Mouse (Mus musculus): ENCODE data around the gene Ctf2. TPM values are rescaled to one million over a fixed set of nuclear protein-coding genes. Genes with fewer than 3 reads are reported as not detected.

The Ctf2 gene
- polyA plus RNA-seq, 1 experiment from 2014 or later, result 0.33 TPM

DNA sequence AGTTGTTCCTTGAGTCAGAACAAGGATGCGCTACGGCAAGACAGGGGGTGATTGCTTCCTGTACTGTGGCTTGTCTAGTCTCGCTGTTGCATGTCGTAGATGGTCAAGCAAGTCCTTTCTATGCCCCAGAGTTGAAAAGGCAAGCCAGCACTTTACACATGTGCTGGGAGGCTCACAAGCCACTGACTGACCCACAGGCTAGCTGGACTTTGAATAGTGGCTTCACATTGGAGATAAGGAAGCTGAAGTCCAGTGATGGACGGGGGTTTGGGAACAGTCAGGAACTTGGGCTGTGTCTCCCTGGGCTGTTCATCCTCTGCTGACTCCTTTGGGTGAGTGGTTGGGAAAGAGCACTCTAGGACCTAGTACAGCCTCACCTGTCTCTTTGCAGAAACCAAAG is 19.7 kb upstream of the Ctf2 start:
- 95% methylated on average over 5 of the region's 5 CpGs for WGBS
- Histone ChIP-seq H3K9me3 (no peaks in the 10 kb centered on the region), H3K4me3 (no peak overlapping the region), H3K27me3 (ENCODE audit: poor library complexity, severe bottlenecking) (no peaks in the 10 kb centered on the region), H3K27ac (no peak overlapping the region), H3K4me1 (peaks cover 23% of the 10 kb centered on the region), H3K36me3 (replicated peaks) (peaks cover 90% of the 10 kb centered on the region)
- no peak for DNase-seq (ENCODE audit: extremely low spot score, low spot score)

DNA sequence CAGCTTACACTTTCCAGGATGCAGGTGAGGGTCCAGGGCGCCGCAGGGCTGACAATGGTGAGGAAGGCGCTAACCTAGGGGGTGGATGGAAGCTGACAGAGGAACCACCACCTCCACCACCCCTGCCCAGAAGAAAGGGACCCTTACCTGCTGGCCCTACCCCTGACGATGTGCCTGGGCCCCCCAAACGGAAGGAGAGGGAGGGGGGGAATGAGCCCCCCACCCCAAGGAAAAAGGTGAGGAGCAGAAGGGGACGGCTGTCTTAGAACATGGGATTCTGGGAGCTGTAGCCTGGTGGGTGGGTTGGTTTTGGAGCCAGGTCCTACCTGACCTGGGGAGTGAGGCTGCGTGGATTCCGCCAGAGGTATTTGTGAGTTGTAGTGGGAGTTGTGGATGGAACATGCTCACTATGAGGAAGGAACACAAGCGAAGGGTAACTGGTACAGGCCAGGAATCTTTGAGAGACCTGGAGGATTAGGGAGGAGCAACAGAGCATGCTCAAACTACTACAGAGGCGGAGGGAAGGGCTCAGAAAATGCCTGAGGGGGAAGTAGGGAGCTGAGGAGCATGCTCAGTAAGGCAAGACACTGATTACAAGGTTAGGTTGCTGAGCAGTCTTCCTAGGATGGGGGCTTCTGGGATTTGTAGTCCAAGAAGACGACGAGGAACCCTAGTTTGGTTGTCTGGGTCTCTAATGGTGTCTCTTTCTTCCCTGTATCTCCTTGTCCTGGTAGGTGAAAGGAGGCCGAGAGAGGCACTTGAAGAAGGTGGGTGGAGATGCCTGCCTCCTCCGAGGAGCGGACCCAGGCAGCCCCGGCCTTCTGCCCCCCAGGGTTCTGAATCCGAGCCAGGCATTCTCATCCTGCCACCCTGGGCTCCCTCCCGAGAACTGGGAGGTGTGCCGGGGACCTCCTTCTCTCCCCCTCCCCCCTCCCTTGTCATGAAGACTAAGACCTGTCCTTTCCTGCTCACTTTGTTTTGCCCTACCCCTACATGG is 18.5 kb upstream of the Ctf2 start:
- Histone ChIP-seq H3K27ac (0 out of 2 replicates have a peak overlapping the region, but pooled peaks have one; percentile 26), H3K4me3 (no peak overlapping the region), H3K27me3 (ENCODE audit: poor library complexity, severe bottlenecking) (no peaks in the 10 kb centered on the region), H3K36me3 (replicated peaks) (peaks cover 78% of the 10 kb centered on the region), H3K9me3 (no peaks in the 10 kb centered on the region), H3K4me1 (peaks cover 23% of the 10 kb centered on the region)
- no peak for DNase-seq (ENCODE audit: extremely low spot score, low spot score)
- 88% methylated on average over 19 of the region's 19 CpGs for WGBS

DNA sequence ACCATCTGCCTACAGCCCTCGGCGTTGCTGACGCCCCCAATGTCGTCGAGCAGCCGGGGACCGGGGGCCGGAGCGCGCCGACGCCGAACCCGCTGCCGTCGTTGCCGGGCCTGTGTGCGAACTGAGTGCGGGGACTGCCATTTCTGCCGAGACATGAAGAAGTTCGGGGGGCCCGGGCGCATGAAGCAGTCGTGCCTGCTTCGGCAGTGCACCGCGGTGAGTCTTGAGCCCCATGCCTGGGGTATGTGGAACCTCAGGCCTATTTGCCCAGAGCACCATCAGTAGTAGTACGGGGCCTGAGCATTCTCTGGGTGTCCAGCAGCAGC is 16.2 kb upstream of the Ctf2 start:
- WGBS, result 93% methylated on average over 28 of the region's 28 CpGs
- Histone ChIP-seq H3K9me3 (no peaks in the 10 kb centered on the region), H3K27ac (peak overlapping the region; percentile 97), H3K4me1 (peaks cover 35% of the 10 kb centered on the region), H3K4me3 (peak overlapping the region; percentile 71), H3K36me3 (replicated peaks) (peaks cover 56% of the 10 kb centered on the region), H3K27me3 (ENCODE audit: poor library complexity, severe bottlenecking) (no peaks in the 10 kb centered on the region)
- no peak for DNase-seq (ENCODE audit: extremely low spot score, low spot score)

DNA sequence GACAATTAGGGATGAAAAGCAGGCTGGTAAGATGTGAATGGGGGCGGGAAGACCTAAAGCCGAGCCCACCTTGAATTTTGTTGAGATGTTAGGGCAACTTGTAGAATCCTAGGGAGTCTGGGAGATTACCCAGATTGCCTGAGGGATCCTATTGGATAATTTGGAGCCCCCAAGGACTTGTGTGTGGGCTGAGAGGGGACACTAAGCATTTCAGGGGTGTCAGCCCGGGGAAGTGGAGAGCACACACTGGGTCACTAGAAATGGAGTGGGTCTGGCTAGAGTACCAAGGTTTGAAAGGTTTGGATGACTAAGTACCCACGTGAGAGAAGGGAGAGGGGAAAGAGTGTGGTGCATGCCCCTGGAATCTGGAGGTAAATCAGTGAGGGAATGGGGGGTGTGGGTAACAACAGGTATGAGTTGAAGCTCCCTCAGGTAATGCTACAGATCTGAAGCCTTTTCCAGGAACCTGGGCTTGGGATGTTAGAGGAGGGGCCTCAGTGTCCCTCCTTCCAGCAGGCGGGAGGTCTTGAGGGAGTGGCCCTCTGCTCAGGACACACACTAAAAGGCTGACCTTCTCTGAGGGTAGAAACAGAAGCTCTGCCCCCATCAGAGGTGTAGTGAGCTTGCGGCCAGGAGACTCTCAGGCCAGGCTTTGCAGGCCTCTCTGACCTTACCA is 15.7 kb upstream of the Ctf2 start:
- no peak for DNase-seq (ENCODE audit: extremely low spot score, low spot score)

DNA sequence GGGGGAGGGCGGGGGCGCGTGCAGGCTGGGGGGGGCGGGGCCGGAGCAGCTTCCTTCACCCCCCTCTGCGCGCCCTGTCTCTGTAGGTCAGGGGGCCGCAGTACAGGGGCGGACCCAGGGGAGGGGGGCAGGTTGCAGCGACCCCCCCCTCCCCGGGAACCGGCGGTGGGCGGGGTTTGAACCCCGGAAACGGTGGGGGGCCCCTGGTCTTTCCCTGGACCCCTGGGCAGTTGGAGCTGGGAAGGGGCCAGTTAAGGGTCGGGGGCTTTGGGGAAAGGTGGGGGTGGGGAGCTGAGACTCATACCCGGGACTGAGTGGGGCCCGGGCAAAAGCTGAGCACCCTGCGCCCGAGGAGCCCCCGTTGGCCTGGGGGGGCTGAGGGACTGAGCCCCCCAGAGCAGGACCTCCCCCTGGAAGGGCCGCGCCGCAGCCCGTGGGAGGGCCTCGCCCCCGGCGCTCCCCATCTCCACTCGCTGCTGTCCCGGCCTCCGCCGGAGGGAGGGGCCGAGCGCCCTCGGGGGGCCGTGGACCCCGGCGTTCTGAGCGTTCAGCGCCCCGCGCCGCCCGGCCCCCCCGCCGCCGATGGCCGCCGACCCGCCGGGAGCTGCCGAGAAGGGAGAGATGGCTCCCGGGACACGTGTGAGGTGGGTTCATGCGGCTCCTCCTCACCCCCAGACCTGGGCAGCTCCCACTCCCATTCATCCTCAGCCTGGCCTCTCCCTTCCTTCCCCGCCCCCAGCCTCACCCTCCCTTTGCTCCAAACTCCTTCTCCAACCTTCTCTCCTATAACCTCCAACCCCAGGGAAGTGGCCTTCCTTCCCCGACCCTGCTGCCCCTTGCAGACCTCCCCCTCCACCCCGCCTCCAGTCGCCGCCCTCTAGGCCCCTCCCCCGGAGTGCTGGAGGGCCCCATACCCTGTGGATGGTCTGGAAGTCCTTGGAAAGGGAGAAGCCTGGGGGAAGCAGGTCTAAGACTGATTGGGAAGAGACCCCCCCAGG is 14.8 kb upstream of the Ctf2 start:
- 1% methylated on average over 42 of the region's 62 CpGs for WGBS

More for the DNA sequence above, 15.7 kb upstream of the Ctf2 start:
- WGBS, result 36% methylated on average over 6 of the region's 6 CpGs
- Histone ChIP-seq H3K9me3 (no peaks in the 10 kb centered on the region), H3K4me3 (peak overlapping the region; percentile 71), H3K4me1 (peaks cover 35% of the 10 kb centered on the region), H3K27me3 (ENCODE audit: poor library complexity, severe bottlenecking) (no peaks in the 10 kb centered on the region), H3K36me3 (replicated peaks) (peaks cover 51% of the 10 kb centered on the region), H3K27ac (peak overlapping the region; percentile 97)

DNA sequence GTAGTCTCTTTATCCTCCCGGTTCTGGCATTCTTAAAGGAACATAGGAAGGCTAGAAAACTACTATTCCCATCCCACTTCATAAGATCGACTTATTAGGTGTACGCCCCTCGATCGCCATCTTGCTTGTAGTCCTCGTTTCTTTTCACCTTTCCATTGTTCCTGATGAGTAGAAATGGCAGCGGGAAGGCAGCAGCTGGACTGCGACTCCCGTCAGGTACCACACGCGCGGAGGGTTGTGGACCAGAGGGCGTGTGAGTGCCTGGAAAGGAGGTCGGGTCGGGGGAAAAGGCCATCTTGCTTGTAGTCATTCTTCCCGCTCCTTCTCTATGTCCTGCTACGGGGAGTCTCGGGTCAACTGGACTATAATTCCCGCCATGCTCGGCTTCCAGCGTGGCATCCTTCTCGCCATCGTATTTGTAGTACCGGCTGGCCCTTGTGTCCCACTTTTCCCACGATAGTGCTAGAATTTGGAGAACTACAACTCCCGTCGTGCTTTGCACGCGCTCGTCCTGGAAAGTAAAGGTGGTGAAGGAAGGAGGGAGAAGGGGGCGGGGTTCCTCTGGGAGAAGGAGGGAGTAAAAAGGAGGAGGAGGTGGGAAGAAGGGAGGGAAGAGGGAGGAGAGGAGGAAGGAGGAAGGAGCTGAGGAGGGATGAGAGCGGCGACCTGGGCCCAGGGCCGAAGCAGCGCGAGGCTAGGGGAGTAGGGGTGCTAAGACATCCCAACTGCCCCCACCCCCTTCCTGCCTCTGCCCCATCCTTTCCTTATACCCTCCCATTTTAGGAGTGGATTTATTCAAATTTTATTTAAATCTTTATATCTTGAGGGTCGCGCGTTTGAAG is 13.9 kb upstream of the Ctf2 start:
- peak; percentile 96 for DNase-seq (ENCODE audit: extremely low spot score, low spot score)
- Histone ChIP-seq H3K4me1 (peaks cover 33% of the 10 kb centered on the region), H3K9me3 (no peaks in the 10 kb centered on the region), H3K36me3 (replicated peaks) (peaks cover 33% of the 10 kb centered on the region), H3K27me3 (ENCODE audit: poor library complexity, severe bottlenecking) (no peaks in the 10 kb centered on the region), H3K4me3 (peak overlapping the region; percentile 71), H3K27ac (peak overlapping the region; percentile 97)
- WGBS, result 0% methylated on average over 39 of the region's 39 CpGs

More for the DNA sequence above, 14.8 kb upstream of the Ctf2 start:
- Histone ChIP-seq H3K27me3 (ENCODE audit: poor library complexity, severe bottlenecking) (no peaks in the 10 kb centered on the region), H3K4me3 (peak overlapping the region; percentile 71), H3K27ac (peak overlapping the region; percentile 97), H3K36me3 (replicated peaks) (peaks cover 42% of the 10 kb centered on the region), H3K4me1 (peaks cover 33% of the 10 kb centered on the region), H3K9me3 (no peaks in the 10 kb centered on the region)
- DNase-seq (ENCODE audit: extremely low spot score, low spot score), result peak; percentile 70

DNA sequence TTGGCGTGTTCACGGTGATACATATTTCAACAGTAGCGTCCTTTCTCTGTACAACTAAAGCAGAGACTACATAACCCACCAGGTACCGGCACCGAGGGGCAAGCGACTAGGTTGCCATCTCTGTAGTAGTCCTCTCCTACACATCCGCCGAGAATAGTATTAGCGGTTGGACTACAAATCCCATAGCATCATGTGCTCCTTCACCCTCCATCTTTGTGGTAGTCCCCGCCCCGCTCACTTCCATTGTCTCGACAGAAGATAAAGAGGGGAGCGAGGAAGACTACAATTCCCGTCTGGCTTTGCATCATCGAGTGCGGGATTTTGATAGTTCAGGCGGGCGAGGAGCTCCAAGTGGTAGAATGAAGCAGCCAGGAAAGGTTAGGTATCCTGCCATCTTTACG is 13.3 kb upstream of the Ctf2 start:
- DNase-seq (ENCODE audit: extremely low spot score, low spot score), result peak; percentile 93
- under 1% methylated on average over 19 of the region's 19 CpGs for WGBS
- no peaks in the 10 kb centered on the region for H3K27me3 ChIP-seq (ENCODE audit: poor library complexity, severe bottlenecking)
- peaks cover 26% of the 10 kb centered on the region for H3K36me3 ChIP-seq (replicated peaks)
- no peaks in the 10 kb centered on the region for H3K9me3 ChIP-seq
- peak overlapping the region; percentile 97 for H3K27ac ChIP-seq
- peaks cover 33% of the 10 kb centered on the region for H3K4me1 ChIP-seq
- H3K4me3 ChIP-seq, result peak overlapping the region; percentile 71

DNA sequence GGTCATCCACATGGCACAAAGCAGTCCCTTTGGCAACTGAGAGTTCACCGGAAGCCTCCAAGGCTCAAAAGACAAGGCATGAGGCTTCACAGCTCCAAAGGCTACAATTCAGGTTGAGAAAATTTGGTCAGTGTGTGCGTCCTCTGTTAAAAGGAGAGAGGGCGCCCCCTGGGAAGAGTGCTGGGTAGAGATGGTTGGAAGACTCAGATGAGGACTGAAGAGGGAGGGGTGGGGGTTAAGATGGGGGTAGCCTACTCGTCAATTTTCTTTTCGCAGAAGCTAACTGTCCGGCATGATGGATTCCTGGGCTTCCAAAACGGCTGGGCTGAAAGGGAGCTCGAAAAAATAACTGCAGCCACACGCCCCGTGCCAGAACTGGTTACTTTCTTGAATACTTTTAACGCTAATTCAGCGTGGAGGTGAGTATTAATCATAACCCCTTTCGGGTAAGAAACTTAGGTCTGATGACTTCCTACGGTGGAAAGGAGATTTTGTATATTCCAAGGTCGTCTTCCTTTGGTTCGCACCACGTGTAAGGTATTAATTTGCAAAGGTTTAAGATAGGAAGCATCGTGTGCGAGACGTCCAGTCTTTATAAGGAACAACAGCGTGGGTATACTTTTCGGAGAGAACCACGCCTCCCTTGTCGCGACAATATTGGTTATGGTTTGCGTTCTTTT is 12.5 kb upstream of the Ctf2 start, which contains the start of gene Fbxl19:
Fbxl19 (plus strand) TSS at position 178 of the 680 bp plus-strand sequence.
- Histone ChIP-seq H3K4me3 (peak within 1 kb of the TSS; percentile 71), H3K36me3 (replicated peaks) (peaks cover 19% of the 10 kb centered on the region), H3K27ac (peak within 1 kb of the TSS; percentile 97), H3K9me3 (no peaks in the 10 kb centered on the region), H3K27me3 (ENCODE audit: poor library complexity, severe bottlenecking) (no peaks in the 10 kb centered on the region), H3K4me1 (peaks cover 33% of the 10 kb centered on the region)
- WGBS, result under 1% methylated on average over 26 of the region's 26 CpGs
- peak; percentile 72 for DNase-seq (ENCODE audit: extremely low spot score, low spot score)

DNA sequence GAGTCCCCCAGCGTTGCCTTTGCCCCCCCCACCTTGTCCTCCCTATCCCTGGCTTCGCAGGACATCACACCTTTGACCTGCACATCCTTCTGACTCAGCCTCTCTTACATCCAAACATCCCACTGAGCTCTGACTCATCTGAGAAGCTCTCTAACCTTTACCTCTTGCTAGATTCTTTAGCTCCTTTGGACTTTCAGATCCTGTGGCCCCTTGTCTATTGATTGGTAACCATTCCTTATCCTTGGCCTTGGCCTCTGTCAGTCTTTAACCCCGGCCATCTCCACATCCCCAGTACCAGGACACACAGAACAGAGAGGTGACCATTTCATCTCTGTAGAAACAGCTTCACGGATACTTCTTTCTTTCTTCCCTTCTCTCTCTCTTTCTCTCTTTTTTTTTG is 1.8 kb downstream of the Ctf2 start:
- WGBS, result 78% methylated on average over 4 of the region's 4 CpGs
- Histone ChIP-seq H3K4me3 (no peak overlapping the region), H3K4me1 (peaks cover 16% of the 10 kb centered on the region), H3K36me3 (replicated peaks) (no peaks in the 10 kb centered on the region), H3K27ac (no peak overlapping the region), H3K27me3 (ENCODE audit: poor library complexity, severe bottlenecking) (no peaks in the 10 kb centered on the region), H3K9me3 (no peaks in the 10 kb centered on the region)
- DNase-seq (ENCODE audit: extremely low spot score, low spot score), result no peak

DNA sequence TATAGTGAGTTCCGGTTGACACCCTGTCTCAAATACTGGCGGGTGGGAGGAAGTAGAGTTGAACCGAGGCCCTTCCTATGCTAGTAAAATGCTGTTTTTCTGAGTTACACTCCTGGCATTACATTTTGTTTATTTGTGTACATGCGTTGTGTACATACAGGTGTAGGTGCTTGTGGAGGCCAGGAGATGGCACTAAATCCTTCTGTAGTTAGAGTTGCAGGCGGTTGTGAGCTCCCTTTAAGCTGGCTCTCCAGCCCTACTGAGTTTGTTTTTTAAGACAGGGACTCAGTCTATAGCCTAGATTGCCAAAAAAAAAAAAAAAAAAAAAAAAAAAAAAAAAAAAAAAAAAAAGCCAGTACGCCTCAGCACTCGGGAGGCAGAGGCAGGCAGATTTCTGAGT is 4.1 kb downstream of the Ctf2 start:
- Histone ChIP-seq H3K27ac (no peak overlapping the region), H3K4me3 (no peak overlapping the region), H3K9me3 (no peaks in the 10 kb centered on the region), H3K4me1 (peaks cover 16% of the 10 kb centered on the region), H3K27me3 (ENCODE audit: poor library complexity, severe bottlenecking) (no peaks in the 10 kb centered on the region), H3K36me3 (replicated peaks) (no peaks in the 10 kb centered on the region)
- 81% methylated on average over 7 of the region's 7 CpGs for WGBS
- no peak for DNase-seq (ENCODE audit: extremely low spot score, low spot score)

DNA sequence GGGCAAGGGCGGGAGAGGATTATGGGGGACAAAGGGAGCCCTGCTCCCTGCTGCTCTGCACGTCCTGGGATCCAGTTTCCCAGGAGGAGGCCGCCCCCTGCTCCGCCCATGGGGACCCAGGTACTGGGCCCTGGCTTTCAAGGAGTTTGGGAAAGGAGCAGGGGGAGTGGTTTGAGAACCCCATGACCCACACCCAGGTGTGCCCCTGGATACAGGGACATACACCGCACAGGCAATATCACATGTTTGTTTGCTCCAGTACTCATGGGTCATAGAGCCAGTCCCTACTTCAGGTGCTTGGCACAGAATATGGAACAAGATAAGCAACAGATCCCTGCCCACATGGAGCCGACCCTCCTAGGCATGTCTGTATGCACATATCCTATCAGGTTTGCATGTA is 6.0 kb downstream of the Ctf2 start:
- DNase-seq (ENCODE audit: extremely low spot score, low spot score), result no peak
- Histone ChIP-seq H3K4me1 (peaks cover 16% of the 10 kb centered on the region), H3K27me3 (ENCODE audit: poor library complexity, severe bottlenecking) (no peaks in the 10 kb centered on the region), H3K27ac (peak overlapping the region; percentile 26), H3K36me3 (replicated peaks) (no peaks in the 10 kb centered on the region), H3K4me3 (no peak overlapping the region), H3K9me3 (no peaks in the 10 kb centered on the region)
- WGBS, result 39% methylated on average over 6 of the region's 6 CpGs

Data from forebrain, embryonic 10.5 days (tissue).